Mouse (Mus musculus) large intestine, adult 2 months (tissue): ENCODE measurements around the gene Prr14l. TPM values are rescaled to one million over a fixed set of nuclear protein-coding genes. Genes with fewer than 3 reads are reported as not detected.
"Not testable (repeated sequence)": the region's sequence is repeated elsewhere in the genome, so short reads cannot be mapped to it uniquely, and the experiment has no call there.

Experiments used
- DNase-seq: peaks from one replicate; pipeline ENCODE4 v3.0.0-alpha.2; 2012; ENCODE audit warnings: low read depth, low spot score
- WGBS: fragments of 180-500 bp; shearing (Covaris S2); methylation state at CpG from one replicate; pipeline ENCODE4 v1.1.7; 2018; 5-methylcytosine and 5-hydroxymethylcytosine counted together
- polyA plus RNA-seq: library from polyadenylated mRNA; depleted of rRNA; stranded (reverse); fragments of >200 nt; gene quantifications from 2 replicates; pipeline ENCODE4 v1.2.3, GENCODE M21; 2012; rRNA removed

Prr14l gene
- polyA plus RNA-seq, 1 experiment: 4.2 TPM

DNA sequence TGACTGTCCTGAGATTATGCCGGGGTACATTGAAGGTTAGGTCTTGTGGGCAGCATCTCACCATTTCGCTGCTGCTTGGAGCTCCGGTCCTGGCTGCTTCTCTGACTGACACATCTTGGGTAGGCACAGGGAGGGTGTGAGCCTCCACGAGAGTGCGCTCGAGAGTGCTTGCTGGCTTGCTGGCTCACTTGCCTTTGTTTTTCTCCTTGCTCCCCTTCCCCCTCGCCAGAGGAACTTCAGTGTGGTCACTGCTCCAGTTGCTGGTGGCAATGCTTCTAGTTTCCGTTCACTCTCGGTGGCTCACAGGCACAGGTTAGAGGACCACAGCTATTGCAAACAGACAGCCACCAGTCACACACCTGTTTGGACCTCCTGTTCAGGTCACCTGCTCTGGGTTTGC lies 111.9 kb downstream of the Prr14l start:
- no peak for DNase-seq
- 39% methylated on average over 9 of the region's 9 CpGs for WGBS

DNA sequence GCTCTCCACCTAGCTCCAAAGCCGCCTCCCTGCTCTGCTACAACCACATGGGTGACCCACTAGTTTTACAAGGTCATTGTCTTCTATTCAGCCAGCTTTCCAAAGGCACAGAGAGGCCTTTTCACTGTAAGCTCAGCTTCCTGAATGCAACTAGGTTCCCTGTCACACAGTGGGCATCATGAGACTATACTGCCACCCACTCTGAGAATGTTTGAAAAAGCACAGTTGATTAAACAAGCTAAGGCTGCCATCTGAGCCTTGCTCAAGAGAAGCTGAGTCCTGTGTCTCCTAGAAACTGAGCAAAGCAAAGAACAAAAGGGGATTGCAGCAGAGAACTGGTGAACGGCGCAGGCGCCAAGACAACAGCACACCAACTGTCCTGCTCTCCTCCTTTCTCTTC lies 112.7 kb downstream of the Prr14l start:
- DNase-seq: not testable (repeated sequence)

DNA sequence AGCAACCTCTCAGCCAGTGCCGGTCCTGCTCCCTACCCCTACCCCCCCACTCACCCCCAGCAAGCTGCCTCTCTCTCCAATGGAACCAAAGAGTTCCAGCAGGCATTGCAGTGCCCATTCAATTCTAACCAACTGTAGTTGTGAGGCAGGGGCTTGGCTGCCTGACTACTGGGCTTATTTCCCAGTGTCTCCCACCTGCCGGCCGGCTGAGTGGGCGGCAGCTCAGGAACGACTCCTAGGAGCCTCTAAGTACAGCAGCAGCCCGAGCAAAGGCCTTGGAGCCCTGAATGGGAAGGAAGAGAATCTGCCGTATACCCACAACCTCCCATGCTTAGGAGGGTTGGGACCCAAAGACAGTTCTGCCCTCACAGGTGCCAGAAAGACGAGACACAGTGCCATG lies 113.2 kb downstream of the Prr14l start:
- not testable (repeated sequence) for DNase-seq
- 54% methylated on average over 8 of the region's 8 CpGs for WGBS

More for the DNA sequence above, 112.7 kb downstream of the Prr14l start:
- 70% methylated on average over 4 of the region's 4 CpGs for WGBS

DNA sequence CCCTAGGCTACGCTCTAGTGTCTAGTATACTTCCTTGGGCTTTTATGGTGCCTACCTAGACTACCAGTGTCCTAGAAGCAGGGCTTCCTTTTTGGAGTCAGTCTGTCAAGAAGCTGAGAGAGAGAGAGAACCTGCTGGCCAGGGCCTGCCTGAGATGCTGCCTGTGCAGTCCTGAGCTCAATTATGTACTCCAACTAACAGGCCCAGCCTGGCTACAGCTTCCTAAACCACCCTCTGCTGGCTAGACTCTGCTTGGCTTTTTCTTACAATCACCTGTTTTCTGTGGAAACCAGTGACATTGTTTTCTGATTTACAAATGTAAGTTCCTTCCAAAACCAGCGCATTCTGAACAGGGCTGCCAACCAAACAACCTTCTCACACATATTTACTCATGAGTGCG lies 113.9 kb downstream of the Prr14l start:
- DNase-seq: no peak
- WGBS: 56% methylated on average over 3 of the region's 3 CpGs

Other genes starting within 250 kb of the Prr14l start
- gene Yes1, start 243.1 kb downstream of the Prr14l start, polyA plus RNA-seq: 1.9 and 3.9 TPM in 2 replicates
- 80.8 and 167 TPM in 2 replicates for gene Pisd, start 68.6 kb downstream of the Prr14l start, polyA plus RNA-seq
- 3.5 and 9.4 TPM in 2 replicates for gene Gm20671, start 27.1 kb downstream of the Prr14l start, polyA plus RNA-seq
- 8.8 and 10.6 TPM in 2 replicates for gene Depdc5, start 9.4 kb upstream of the Prr14l start, polyA plus RNA-seq
- gene Ywhah, start 164.6 kb upstream of the Prr14l start, polyA plus RNA-seq: 188 and 199 TPM in 2 replicates
- gene Slc5a1, start 250.0 kb upstream of the Prr14l start, polyA plus RNA-seq: 214 and 643 TPM in 2 replicates